Mouse (Mus musculus): ENCODE results near the gene Clta.
"Not testable (repeated sequence)": the region's sequence is repeated elsewhere in the genome, so short reads cannot be mapped to it uniquely, and the experiment has no call there.

Gene Clta

GRCm38 (mm10) chr4:44024241-44024640 is 20.0 kb downstream of the Clta start:
- DNase-seq (ENCODE audit: extremely low spot score) = no peak

GRCm38 (mm10) chr4:44025570-44025969 is 21.3 kb downstream of the Clta start:
- no peak for DNase-seq (ENCODE audit: extremely low spot score)

- DNase-seq (ENCODE audit: extremely low spot score) = peak; percentile 42
Measured at GRCm38 (mm10) chr4:44028303-44029135, 24.3 kb downstream of the Clta start.

- no peak for DNase-seq (ENCODE audit: extremely low spot score)
Measured at GRCm38 (mm10) chr4:44029661-44030066, 25.4 kb downstream of the Clta start.

GRCm38 (mm10) chr4:44031521-44031920 is 27.3 kb downstream of the Clta start:
- no peak for DNase-seq (ENCODE audit: extremely low spot score)

GRCm38 (mm10) chr4:44036455-44036854 is 32.2 kb downstream of the Clta start:
- no peak for DNase-seq (ENCODE audit: extremely low spot score)

- no peak for DNase-seq (ENCODE audit: extremely low spot score)
Measured at GRCm38 (mm10) chr4:44040802-44041201, 36.5 kb downstream of the Clta start.

GRCm38 (mm10) chr4:44042429-44042828 is 38.2 kb downstream of the Clta start:
- no peak for DNase-seq (ENCODE audit: extremely low spot score)

GRCm38 (mm10) chr4:44043182-44043581 is 38.9 kb downstream of the Clta start:
- not testable (repeated sequence) for DNase-seq (ENCODE audit: extremely low spot score)

- DNase-seq (ENCODE audit: extremely low spot score) = no peak
Measured at GRCm38 (mm10) chr4:44044685-44045356, 40.6 kb downstream of the Clta start.

GRCm38 (mm10) chr4:44046066-44046465 is 41.8 kb downstream of the Clta start:
- DNase-seq (ENCODE audit: extremely low spot score) = no peak

- DNase-seq (ENCODE audit: extremely low spot score) = no peak
Measured at GRCm38 (mm10) chr4:44049812-44050211, 45.6 kb downstream of the Clta start.

GRCm38 (mm10) chr4:44059674-44060073 is 55.4 kb downstream of the Clta start:
- no peak for DNase-seq (ENCODE audit: extremely low spot score)

- DNase-seq (ENCODE audit: extremely low spot score) = no peak
Measured at GRCm38 (mm10) chr4:44062062-44062461, 57.8 kb downstream of the Clta start.

GRCm38 (mm10) chr4:44062816-44063215 is 58.6 kb downstream of the Clta start:
- no peak for DNase-seq (ENCODE audit: extremely low spot score)

GRCm38 (mm10) chr4:44065355-44066025 is 61.2 kb downstream of the Clta start:
- DNase-seq (ENCODE audit: extremely low spot score) = peak; percentile 90

GRCm38 (mm10) chr4:44066891-44067290 is 62.6 kb downstream of the Clta start:
- no peak for DNase-seq (ENCODE audit: extremely low spot score)

GRCm38 (mm10) chr4:44068736-44069135 is 64.5 kb downstream of the Clta start:
- DNase-seq (ENCODE audit: extremely low spot score) = no peak

- DNase-seq (ENCODE audit: extremely low spot score) = no peak
Measured at GRCm38 (mm10) chr4:44069411-44069810, 65.2 kb downstream of the Clta start.

GRCm38 (mm10) chr4:44070641-44071040 is 66.4 kb downstream of the Clta start:
- DNase-seq (ENCODE audit: extremely low spot score) = no peak

GRCm38 (mm10) chr4:44071741-44072145 is 67.5 kb downstream of the Clta start:
- DNase-seq (ENCODE audit: extremely low spot score) = no peak

- peak; percentile 92 for DNase-seq (ENCODE audit: extremely low spot score)
Measured at GRCm38 (mm10) chr4:44072146-44072872, 68.1 kb downstream of the Clta start.
